Mouse (Mus musculus) heart, adult 2 months (tissue): ENCODE results near the gene Pde4d.

Experiments used
- CTCF ChIP-seq: fragments of 200-600 bp; IDR thresholded peaks from 2 replicates; pipeline ENCODE4 v1.8.1; 2022; ENCODE audit warnings: antibody characterized with exemption, mild to moderate bottlenecking, moderate library complexity
- EP300 ChIP-seq: fragments of 200-500 bp; IDR thresholded peaks from 2 replicates; pipeline ENCODE4 v1.6.1; 2011; ENCODE audit warnings: low read depth, low read length, control low read depth; ENCODE audit not compliant: insufficient read depth
- POLR2A ChIP-seq: fragments of 200-500 bp; IDR thresholded peaks from 2 replicates; pipeline ENCODE4 v1.6.1; 2011; ENCODE audit warnings: mild to moderate bottlenecking, low read depth, low read length, control low read depth; ENCODE audit not compliant: insufficient read depth

DNA sequence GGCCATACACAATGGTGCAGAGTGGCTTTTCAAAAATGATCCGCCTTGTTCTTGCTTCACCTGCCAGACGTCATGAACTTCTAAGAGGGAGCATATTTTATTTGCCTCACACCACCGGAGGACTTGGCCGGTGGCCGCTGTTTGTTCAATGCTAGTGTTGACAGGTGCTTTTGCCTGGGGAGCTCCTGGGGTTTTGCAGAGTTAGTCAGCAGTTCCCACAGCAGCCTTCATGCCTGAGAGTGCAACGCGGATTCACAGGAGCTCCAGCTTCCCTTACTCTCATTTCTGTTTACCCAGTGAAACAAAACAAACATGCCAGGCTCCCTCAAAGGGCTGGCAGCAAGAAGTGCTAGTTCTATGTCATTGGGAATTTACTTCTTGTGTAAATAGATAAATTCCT, 1031.7 kb downstream of the Pde4d start:
- TF ChIP-seq POLR2A (no peak), CTCF (no peak), EP300 (no peak)
